In genomic region chr16:32696841-32697464, GRCm38 (mm10) we compare ENCODE assay signal across 9 mouse cellular contexts. TPM values are rescaled to one million over a fixed set of nuclear protein-coding genes. Genes with fewer than 3 reads are reported as not detected.
A peak's percentile ranks its signal among the peaks of the same experiment; 100 is the strongest.
DNase-seq lines count a peak whose midpoint lies in the region; ATAC-seq and TF ChIP-seq lines count a peak whose summit lies in the region.
"Had no signal": no experiment of that assay in that cellular context is flagged by ENCODE, and none has a peak within 500 bp of the region (broad histone marks: within the 10 kb centered on the region; RNA-seq: fewer than 3 reads in every experiment).

No protein-coding gene starts in this region.

- no peaks in the 10 kb centered on the region for H3K36me3 ChIP-seq in kidney, embryonic 16.5 days (ENCODE audit: insufficient read depth, low read length)
- no peaks in the 10 kb centered on the region for H3K36me3 ChIP-seq in forebrain, embryonic 15.5 days

- no peak for TF ChIP-seq POLR2A in lung, adult 2 months (IDR thresholded peaks at IDR 0.05; ENCODE audit: borderline replicate concordance, extremely low read depth, low read depth, low read length)

- DNase-seq in kidney, adult 11 months, result peak; percentile 35
- DNase-seq in ZHBTc4 (ENCODE audit: low read depth, low spot score), result peak; percentile 78
- no peak for DNase-seq in lung, adult 2 months
- DNase-seq in spleen, adult 18-20 months, result no peak
- DNase-seq in layer of hippocampus, postnatal 25 days (ENCODE audit: extremely low spot score in 1 of 2, low spot score in 1 of 2), result no peak

- H3K9ac ChIP-seq in kidney, embryonic 16.5 days (replicated peaks; ENCODE audit: low read length), result no peak overlapping the region
- no peak overlapping the region for H3K9ac ChIP-seq in forebrain, embryonic 15.5 days (replicated peaks)

- no peaks in the 10 kb centered on the region for H3K27me3 ChIP-seq in kidney, embryonic 16.5 days (ENCODE audit: insufficient read depth, low read length)
- H3K27me3 ChIP-seq in forebrain, embryonic 15.5 days, result no peaks in the 10 kb centered on the region

- ATAC-seq in kidney, embryonic 16.5 days (ENCODE audit: low FRiP score, low TSS enrichment), result no peak
- ATAC-seq in CD4-positive, CD25-positive, alpha-beta regulatory T cell, adult 4 months, result peak; percentile 56
- ATAC-seq in forebrain, embryonic 15.5 days (replicated peaks), result no peak

- H3K4me3 ChIP-seq in kidney, embryonic 16.5 days (ENCODE audit: low read length), result no peak overlapping the region
- no peak overlapping the region for H3K4me3 ChIP-seq in lung, adult 2 months (replicated peaks; ENCODE audit: extremely low read depth, low read depth, low read length)
- H3K4me3 ChIP-seq in forebrain, embryonic 15.5 days, result no peak overlapping the region

- 36% methylated on average over 7 of the region's 7 CpGs for WGBS in kidney, embryonic 16.5 days
- WGBS in lung, adult 2 months, result 20% methylated on average over 7 of the region's 7 CpGs
- 47% methylated on average over 7 of the region's 7 CpGs for WGBS in forebrain, embryonic 15.5 days

- TF ChIP-seq CTCF in lung, adult 2 months (IDR thresholded peaks at IDR 0.05; ENCODE audit: insufficient read depth, low read length), result peak; percentile 44

- H3K27ac ChIP-seq in kidney, embryonic 16.5 days (ENCODE audit: low read length), result no peak overlapping the region
- no peak overlapping the region for H3K27ac ChIP-seq in forebrain, embryonic 15.5 days (replicated peaks)
- H3K27ac ChIP-seq: macrophage had no signal

- no peaks in the 10 kb centered on the region for H3K9me3 ChIP-seq in kidney, embryonic 16.5 days (ENCODE audit: low read length)
- H3K9me3 ChIP-seq in forebrain, embryonic 15.5 days, result no peaks in the 10 kb centered on the region

- no peak overlapping the region for H3K4me2 ChIP-seq in kidney, embryonic 16.5 days (replicated peaks; ENCODE audit: low read depth, low read length)
- no peak overlapping the region for H3K4me2 ChIP-seq in forebrain, embryonic 15.5 days (replicated peaks)

- 0 out of 2 replicates have a peak, but pooled peaks cover 7% of the 10 kb centered on the region for H3K4me1 ChIP-seq in kidney, embryonic 16.5 days (ENCODE audit: insufficient read depth, low read length)
- no peaks in the 10 kb centered on the region; the same call in 1 of the 2 replicates for H3K4me1 ChIP-seq in lung, adult 2 months (ENCODE audit: control insufficient read depth, insufficient read depth, low read length)
- H3K4me1 ChIP-seq in forebrain, embryonic 15.5 days, result no peaks in the 10 kb centered on the region

RNA-seq across cellular contexts. Expression of gene Muc4, which starts 38.7 kb away (rescaled TPM):
- polyA plus RNA-seq in kidney, embryonic 16.5 days (2015; fragmentation: Nextera tagmentation; extraction: Ambion mirVana), result 0.27 and 0.44 TPM in 2 replicates
- not detected for polyA plus RNA-seq in CD4-positive, CD25-positive, alpha-beta regulatory T cell, adult 4 months (2017; shearing (Covaris generic))
- polyA plus RNA-seq in lung, adult 2 months (2012; rRNA removed), result 17.3 and 18.9 TPM in 2 replicates
- not detected for total RNA-seq in layer of hippocampus, postnatal 25 days (2021)
- not detected in 2 replicates for polyA plus RNA-seq in forebrain, embryonic 15.5 days (2015; fragmentation: Nextera tagmentation; extraction: Ambion mirVana)
- polyA plus RNA-seq: macrophage had no signal

RNA-seq across cellular contexts. Expression of gene Tnk2, which starts 53.3 kb away (rescaled TPM):
- polyA plus RNA-seq in kidney, embryonic 16.5 days (2015; fragmentation: Nextera tagmentation; extraction: Ambion mirVana), result 10.9 and 11.3 TPM in 2 replicates
- 1 to 10 TPM; 4.8 to 8.9 TPM for polyA plus RNA-seq in CD4-positive, CD25-positive, alpha-beta regulatory T cell, adult 4 months (2017; shearing (Covaris generic))
- 107 and 119 TPM in 2 replicates for polyA plus RNA-seq in lung, adult 2 months (2012; rRNA removed)
- total RNA-seq in layer of hippocampus, postnatal 25 days (2021), result 100 to 1,000 TPM; 163 to 165 TPM
- 16.0 and 20.4 TPM in 2 replicates for polyA plus RNA-seq in forebrain, embryonic 15.5 days (2015; fragmentation: Nextera tagmentation; extraction: Ambion mirVana)

Comparison
In these comparisons a context has a peak if more than half of its experiments do, and no peak if none do; other contexts are left out.
1. DNase-seq: peak in kidney, adult 11 months (single experiment) and ZHBTc4 (single experiment); none in lung, adult 2 months (single experiment), spleen, adult 18-20 months (0 of 2) and layer of hippocampus, postnatal 25 days (0 of 2).
2. RNA of gene Muc4, which starts 38.7 kb away (polyA plus RNA-seq): 17.3 to 18.9 TPM in lung, adult 2 months; 0.27 to 0.44 TPM in kidney, embryonic 16.5 days, not detected in CD4-positive, CD25-positive, alpha-beta regulatory T cell, adult 4 months and not detected in forebrain, embryonic 15.5 days; every median in the first group is over 10 times any median in the second.